Mouse (Mus musculus): Measurements from ENCODE around the gene Erbb2.

- TF ChIP-seq CTCF (IDR thresholded peaks at IDR 0.05; ENCODE audit: low read depth) (no peak), EP300 (optimal IDR thresholded peaks at IDR 0.05) (no peak)
Observed at GRCm38 (mm10) chr11:98459860-98460259, 47.6 kb downstream of the Erbb2 start.
